Mouse (Mus musculus): ENCODE results near the gene Gal3st1. TPM values are rescaled to one million over a fixed set of nuclear protein-coding genes. Genes with fewer than 3 reads are reported as not detected.

Gene Gal3st1
- total RNA-seq, 2 experiments from 2014 or later: 10.8 to 18.5 TPM

GRCm38 (mm10) chr11:4027561-4028334 is 44.3 kb downstream of the Gal3st1 start:
- intact Hi-C loops (cut with DNase I): no loop called here
- peak; percentile 35 to 44 for DNase-seq (ENCODE audit: low spot score in 2 of 2)

- intact Hi-C loops (cut with DNase I): no loop called here
- no peak for DNase-seq (ENCODE audit: low spot score in 2 of 2)
Measured at GRCm38 (mm10) chr11:4029343-4029742, 45.9 kb downstream of the Gal3st1 start.

GRCm38 (mm10) chr11:4031126-4031941 is 47.9 kb downstream of the Gal3st1 start, which contains the start of gene Sec14l4:
Gene Sec14l4, plus strand, starts transcription at chr11:4031462.
- intact Hi-C loops (cut with DNase I): no loop called here
- no peak for DNase-seq (ENCODE audit: low spot score in 2 of 2)

GRCm38 (mm10) chr11:4031961-4032360 is 48.5 kb downstream of the Gal3st1 start:
- no peak for DNase-seq (ENCODE audit: low spot score in 2 of 2)
- intact Hi-C loops (cut with DNase I): no loop called here

GRCm38 (mm10) chr11:4033471-4033870 is 50.0 kb downstream of the Gal3st1 start:
- intact Hi-C loops (cut with DNase I): no loop called here

GRCm38 (mm10) chr11:4034169-4034568 is 50.7 kb downstream of the Gal3st1 start:
- no peak for DNase-seq (ENCODE audit: low spot score in 2 of 2)
- intact Hi-C loops (cut with DNase I): no loop called here

More at GRCm38 (mm10) chr11:4033471-4033870, 50.0 kb downstream of the Gal3st1 start:
- DNase-seq (ENCODE audit: low spot score in 2 of 2): no peak

GRCm38 (mm10) chr11:4035116-4035892 is 51.9 kb downstream of the Gal3st1 start:
- intact Hi-C loops (cut with DNase I): no loop called here
- no peak for DNase-seq (ENCODE audit: low spot score in 2 of 2)

- intact Hi-C loops (cut with DNase I): no loop called here
- DNase-seq (ENCODE audit: low spot score in 2 of 2): no peak
Measured at GRCm38 (mm10) chr11:4035916-4036315, 52.5 kb downstream of the Gal3st1 start.

GRCm38 (mm10) chr11:4036365-4037084 is 53.1 kb downstream of the Gal3st1 start:
- no peak for DNase-seq (ENCODE audit: low spot score in 2 of 2)
- intact Hi-C loops (cut with DNase I): no loop called here

- intact Hi-C loops (cut with DNase I): no loop called here
- DNase-seq (ENCODE audit: low spot score in 2 of 2): no peak
Measured at GRCm38 (mm10) chr11:4039951-4040350, 56.5 kb downstream of the Gal3st1 start.

- no peak for DNase-seq (ENCODE audit: low spot score in 2 of 2)
- intact Hi-C loops (cut with DNase I): no loop called here
Measured at GRCm38 (mm10) chr11:4041123-4041625, 57.7 kb downstream of the Gal3st1 start.

GRCm38 (mm10) chr11:4043081-4043480 is 59.6 kb downstream of the Gal3st1 start:
- intact Hi-C loops (cut with DNase I): no loop called here
- no peak for DNase-seq (ENCODE audit: low spot score in 2 of 2)

- intact Hi-C loops (cut with DNase I): no loop called here
- no peak for DNase-seq (ENCODE audit: low spot score in 2 of 2)
Measured at GRCm38 (mm10) chr11:4046526-4046925, 63.1 kb downstream of the Gal3st1 start.

- no peak for DNase-seq (ENCODE audit: low spot score in 2 of 2)
- intact Hi-C loops (cut with DNase I): no loop called here
Measured at GRCm38 (mm10) chr11:4047766-4048165, 64.3 kb downstream of the Gal3st1 start.

GRCm38 (mm10) chr11:4048438-4048837 is 65.0 kb downstream of the Gal3st1 start:
- no peak for DNase-seq (ENCODE audit: low spot score in 2 of 2)
- intact Hi-C loops (cut with DNase I): no loop called here
